Mouse (Mus musculus) ovary, postnatal 36 days (tissue): ENCODE data around the gene Nav2.

Experiments used
- DNase-seq: peaks from one replicate; pipeline ENCODE4 v3.0.0; 2022; ENCODE audit warnings: low spot score, mixed read lengths

The Nav2 gene

DNA sequence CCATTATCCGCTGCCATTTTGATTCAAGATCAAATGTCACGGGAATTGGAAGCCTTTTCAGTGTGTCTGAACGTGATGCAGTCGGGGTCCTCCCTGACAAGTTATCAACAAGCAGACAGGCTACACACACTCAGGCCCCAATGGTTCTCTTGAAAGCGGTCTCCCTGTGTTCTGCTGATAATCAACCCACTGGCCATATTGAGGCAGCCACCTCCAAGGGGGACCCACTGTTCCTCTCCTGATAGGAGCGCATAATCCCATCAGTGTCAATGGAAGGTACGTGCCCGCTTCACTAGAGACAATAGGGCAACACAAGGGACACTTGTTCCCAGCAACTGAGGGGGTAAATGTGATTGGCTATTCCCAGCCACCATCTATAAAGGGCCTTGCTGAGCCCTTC, 195.9 kb downstream of the Nav2 start:
- no peak for DNase-seq

DNA sequence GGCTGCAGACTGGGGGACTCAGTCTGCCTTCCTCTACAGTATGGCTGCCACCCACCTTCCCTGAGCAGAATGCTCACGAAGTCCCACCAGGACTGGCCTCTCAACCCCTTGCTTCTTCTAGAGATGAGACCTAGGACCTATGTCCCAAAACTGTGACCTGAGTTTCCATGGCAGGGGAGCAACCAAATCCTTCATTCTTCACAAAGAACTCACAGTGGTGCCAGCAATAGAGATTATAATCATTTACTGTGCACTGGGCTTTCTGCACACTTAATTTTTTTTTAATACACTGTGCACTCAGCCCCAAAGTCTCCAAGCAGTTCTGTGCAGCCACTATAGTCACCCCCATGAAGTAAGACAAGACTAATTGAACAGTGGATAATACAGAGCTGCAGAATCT, 196.3 kb downstream of the Nav2 start:
- no peak for DNase-seq

GRCm38 (mm10) chr7:49105501-49105900, 197.0 kb downstream of the Nav2 start:
- no peak for DNase-seq

DNA sequence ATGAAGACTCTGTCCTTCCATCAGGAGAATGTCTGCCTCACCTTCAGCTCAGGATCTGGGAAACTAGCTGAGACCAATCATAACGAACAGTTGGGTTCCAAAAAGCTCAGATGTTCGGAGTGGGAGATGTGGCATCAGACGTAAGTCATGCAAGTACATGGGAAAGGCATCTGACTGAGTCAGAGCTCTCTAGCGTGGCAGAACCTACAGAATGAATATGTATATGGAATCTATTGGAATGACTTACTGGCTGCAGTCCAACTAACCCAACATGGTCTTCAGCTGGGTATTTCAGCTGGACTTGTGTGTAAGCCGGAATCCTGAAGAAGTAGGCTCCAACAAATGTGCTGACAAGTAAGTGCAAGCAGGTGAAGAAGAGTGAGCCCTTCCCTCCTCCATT, 199.6 kb downstream of the Nav2 start:
- no peak for DNase-seq

GRCm38 (mm10) chr7:49119016-49119415, 210.5 kb downstream of the Nav2 start:
- no peak for DNase-seq

- no peak for DNase-seq
These were observed 211.4 kb downstream of the Nav2 start for GRCm38 (mm10) chr7:49119794-49120487.

DNA sequence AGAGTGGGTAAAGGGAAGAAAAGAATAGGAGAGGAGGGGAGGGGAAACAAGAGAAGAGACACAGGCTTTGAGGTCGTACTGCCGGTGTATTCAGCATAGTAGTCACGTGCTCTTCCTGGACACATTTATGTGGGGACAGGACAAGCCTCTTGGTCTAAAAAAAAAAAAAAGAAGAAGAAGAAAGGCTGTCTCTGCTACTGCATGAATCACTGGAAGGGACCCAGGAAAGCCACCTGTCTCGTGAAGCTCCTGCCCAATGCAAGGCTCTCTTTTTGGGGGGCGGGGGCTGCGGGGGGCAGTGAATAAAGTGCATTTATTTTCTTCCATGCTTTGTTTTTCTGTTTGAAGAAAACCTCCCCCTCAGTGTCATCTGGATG, 212.0 kb downstream of the Nav2 start:
- no peak for DNase-seq

DNA sequence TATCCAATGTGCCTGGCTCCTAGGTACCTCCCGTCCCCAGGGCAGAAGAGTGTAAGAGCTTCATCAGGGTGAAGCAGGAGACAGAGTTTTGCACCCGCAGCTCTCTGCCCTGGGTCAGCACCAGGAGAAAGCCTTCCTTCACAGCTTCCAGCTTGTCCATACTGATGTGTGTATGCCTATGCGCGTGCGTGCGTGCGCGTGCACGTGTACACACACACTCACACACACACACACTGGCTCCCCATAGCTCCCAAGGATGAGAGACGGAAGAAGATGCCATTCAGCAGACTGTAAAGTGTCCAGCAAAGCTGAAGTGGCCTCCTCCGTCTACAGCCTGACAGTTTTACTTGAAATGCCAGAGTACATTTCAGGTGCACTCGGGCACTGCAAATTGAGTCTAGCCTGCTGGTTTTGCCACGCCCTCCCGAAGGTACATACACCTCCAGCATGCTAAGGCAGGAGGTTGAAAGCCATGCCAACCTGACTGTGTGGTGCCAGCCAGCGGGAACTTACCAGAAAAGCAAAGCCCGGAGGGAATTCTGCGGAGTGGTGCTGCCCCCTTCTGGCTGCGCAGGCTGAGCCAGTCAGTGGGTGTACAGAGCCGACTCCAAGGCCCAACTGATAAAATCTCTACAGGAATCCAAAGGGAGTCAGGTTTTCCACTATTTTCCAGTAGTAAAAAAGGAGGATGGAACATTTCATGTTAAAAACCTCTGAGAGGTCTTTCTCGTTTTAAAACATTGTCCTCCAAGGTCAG, 212.6 kb downstream of the Nav2 start:
- peak; percentile 87 for DNase-seq

DNA sequence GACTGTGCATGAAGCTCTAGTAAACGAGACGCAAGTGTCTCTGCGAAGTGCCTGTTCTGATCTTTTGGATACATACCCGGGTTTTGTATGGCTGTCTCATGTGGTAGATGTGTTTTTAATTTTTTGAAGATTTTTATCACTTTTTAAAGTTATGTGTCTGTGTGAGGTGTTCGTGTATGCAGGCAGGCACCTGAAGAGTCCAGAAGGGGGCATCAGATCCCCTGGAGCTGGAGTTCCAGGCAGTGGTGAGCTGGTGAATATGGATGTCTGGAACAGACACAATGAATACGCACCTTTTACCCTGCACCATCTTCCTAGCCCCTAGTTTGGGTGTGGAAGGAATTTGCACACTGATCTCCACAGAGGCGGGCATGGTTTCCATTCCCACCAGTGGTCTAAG, 214.0 kb downstream of the Nav2 start:
- no peak for DNase-seq

DNA sequence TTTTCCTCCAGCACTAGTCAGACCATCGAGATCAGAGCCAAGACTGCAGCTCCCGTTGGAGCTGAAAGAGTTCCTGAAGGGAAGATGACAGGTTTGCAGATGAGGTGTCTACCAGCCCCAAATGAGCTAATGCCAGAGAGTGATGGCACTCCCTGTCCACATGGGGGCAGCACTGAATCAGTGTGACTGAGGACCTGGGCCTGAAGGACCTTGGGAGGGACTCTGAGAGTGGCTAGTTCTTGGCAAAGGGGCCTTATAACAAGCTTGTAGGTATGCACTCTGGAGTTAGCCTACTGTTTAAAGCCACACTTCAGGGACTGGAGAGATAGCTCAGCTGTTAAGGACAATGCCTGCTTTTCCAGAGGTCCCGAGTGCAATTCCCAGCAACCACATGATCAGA, 217.0 kb downstream of the Nav2 start:
- DNase-seq = peak; percentile 38

- no peak for DNase-seq
These were observed 219.7 kb downstream of the Nav2 start for GRCm38 (mm10) chr7:49128224-49128623.

- DNase-seq = peak; percentile 62
These were observed 224.4 kb downstream of the Nav2 start for GRCm38 (mm10) chr7:49132851-49133351.

GRCm38 (mm10) chr7:49134396-49134795, 225.9 kb downstream of the Nav2 start:
- no peak for DNase-seq

- DNase-seq = no peak
These were observed 231.2 kb downstream of the Nav2 start for GRCm38 (mm10) chr7:49139762-49140161.

GRCm38 (mm10) chr7:49143966-49144365, 235.4 kb downstream of the Nav2 start:
- DNase-seq = no peak

GRCm38 (mm10) chr7:49145749-49146670, 237.5 kb downstream of the Nav2 start:
- DNase-seq = peak; percentile 39

GRCm38 (mm10) chr7:49152297-49152696, 243.8 kb downstream of the Nav2 start:
- DNase-seq = no peak

DNA sequence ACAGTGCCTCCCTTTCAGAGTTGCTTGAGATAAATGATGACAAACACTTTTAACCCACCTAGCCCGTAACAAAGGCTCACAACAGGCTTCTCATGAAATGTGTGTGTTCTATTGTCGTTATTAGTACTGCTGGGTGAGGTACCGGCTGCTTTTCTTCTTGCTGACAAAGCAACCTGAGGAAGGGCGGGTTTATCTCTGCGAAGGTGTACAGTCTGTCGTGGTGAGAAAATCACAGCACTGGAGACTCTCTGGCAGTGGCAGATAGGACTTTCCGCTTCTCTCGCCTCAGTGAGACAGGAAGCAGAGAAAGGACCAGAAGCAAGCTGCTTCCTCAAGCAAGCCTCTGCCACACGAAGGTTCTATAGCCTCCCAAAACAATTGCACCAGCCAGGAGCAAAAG, 244.2 kb downstream of the Nav2 start:
- no peak for DNase-seq

GRCm38 (mm10) chr7:49158641-49159381, 250.3 kb downstream of the Nav2 start:
- no peak for DNase-seq

DNA sequence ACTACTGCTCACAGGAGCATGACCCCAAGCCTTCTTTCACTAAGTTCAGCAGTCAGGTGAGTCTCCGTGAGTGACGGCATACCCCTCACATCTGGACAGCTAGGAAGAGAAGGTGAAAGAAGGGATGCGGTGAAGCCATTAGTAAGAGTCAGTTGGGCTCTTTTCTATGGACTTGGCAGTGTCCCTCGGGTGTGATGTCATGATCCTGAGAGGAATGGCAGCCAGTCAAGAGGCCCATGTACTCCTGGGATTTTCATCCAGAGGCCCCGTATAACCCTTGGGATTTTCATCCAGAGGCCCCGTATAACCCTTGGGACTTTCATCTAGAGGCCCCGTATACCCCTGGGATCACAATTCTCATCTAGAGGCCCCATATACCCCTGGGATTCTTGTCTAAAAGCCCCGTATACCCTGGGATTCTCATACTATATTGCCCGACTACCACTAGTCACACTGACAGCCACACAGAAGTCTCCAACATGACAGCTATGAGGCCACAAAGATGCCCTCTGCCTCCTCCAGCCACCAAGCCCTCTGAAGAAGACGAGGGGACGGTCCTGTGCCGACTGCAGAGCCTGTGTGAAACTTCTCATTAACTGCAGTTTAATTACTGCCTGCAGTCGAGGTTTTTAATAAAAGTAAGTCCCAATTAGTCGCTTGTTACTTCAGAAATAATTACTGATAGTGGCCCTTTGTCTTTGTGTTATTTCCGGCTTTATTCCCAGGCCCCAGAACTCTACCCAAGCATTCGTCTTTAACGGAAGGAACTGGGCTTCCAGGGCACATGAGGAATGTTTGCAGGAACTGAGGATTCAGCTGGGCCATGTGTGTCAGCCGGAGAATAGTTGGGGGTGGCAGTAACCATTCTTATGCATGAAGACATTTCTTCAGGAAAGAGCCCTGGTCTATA, 251.4 kb downstream of the Nav2 start:
- no peak for DNase-seq

DNA sequence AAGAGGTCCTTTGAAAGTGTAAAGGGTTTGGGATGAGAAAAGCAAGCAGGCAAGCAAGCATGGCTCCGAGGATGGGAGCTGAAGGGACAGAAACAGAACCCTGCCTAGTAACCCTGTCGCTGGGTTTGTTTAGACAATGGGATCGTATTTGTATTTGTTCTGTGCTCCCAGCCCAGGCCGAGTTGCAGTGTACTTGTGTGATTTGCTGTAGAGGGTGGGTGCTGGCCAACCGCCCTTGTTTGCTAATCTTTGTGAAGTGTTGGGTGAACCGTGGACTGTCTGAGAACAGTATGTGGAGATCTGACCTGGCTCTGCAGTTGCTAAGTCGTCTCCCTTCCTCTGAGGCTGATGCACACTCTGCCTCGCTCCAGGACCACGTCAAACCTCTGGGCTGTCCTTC, 253.6 kb downstream of the Nav2 start:
- no peak for DNase-seq
